Mouse (Mus musculus) bone marrow, adult 2 months (tissue): Measurements from ENCODE around the gene Sar1a. TPM values are rescaled to one million over a fixed set of nuclear protein-coding genes. Genes with fewer than 3 reads are reported as not detected.

Experiments
- H3K27ac ChIP-seq: fragments of 200-500 bp; 2 replicates; pipeline ENCODE4 v1.5.1; 2012; ENCODE audit warnings: low read depth, mild to moderate bottlenecking, control low read depth, inconsistent platforms, low read length; ENCODE audit not compliant: control insufficient read depth, poor library complexity, insufficient read depth
- H3K4me1 ChIP-seq: fragments of 200-500 bp; 2 replicates; pipeline ENCODE4 v1.6.1; 2011; ENCODE audit warnings: low read length; ENCODE audit not compliant: control insufficient read depth, insufficient read depth
- H3K4me3 ChIP-seq: fragments of 200-500 bp; replicated peaks from 2 replicates; pipeline ENCODE3; 2011; ENCODE audit warnings: mild to moderate bottlenecking, low read depth, low read length, control low read depth; ENCODE audit not compliant: control insufficient read depth
- CTCF ChIP-seq: fragments of 200-500 bp; IDR thresholded peaks from 2 replicates; pipeline ENCODE4 v1.5.1; 2011; ENCODE audit warnings: low read length, control low read depth; ENCODE audit not compliant: control insufficient read depth, insufficient read depth
- POLR2A ChIP-seq: fragments of 200-500 bp; IDR thresholded peaks from 2 replicates; pipeline ENCODE4 v1.6.1; 2011; ENCODE audit warnings: low read depth, mild to moderate bottlenecking, control low read depth, low read length, borderline replicate concordance; ENCODE audit not compliant: control insufficient read depth
- WGBS: fragments of 180-500 bp; shearing (Covaris S2); methylation state at CpG from one replicate; pipeline ENCODE4 v1.1.7; 2018; 5-methylcytosine and 5-hydroxymethylcytosine counted together
- polyA plus RNA-seq: library from polyadenylated mRNA; stranded (reverse); fragments of >200 nt; gene quantifications from 2 replicates; pipeline ENCODE4 v1.2.4, GENCODE M21; 2011; ENCODE audit warnings: low replicate concordance; ENCODE audit not compliant: missing spikeins, insufficient read depth, insufficient read length

The Sar1a gene
- polyA plus RNA-seq, 1 experiment: 68.8 TPM

DNA sequence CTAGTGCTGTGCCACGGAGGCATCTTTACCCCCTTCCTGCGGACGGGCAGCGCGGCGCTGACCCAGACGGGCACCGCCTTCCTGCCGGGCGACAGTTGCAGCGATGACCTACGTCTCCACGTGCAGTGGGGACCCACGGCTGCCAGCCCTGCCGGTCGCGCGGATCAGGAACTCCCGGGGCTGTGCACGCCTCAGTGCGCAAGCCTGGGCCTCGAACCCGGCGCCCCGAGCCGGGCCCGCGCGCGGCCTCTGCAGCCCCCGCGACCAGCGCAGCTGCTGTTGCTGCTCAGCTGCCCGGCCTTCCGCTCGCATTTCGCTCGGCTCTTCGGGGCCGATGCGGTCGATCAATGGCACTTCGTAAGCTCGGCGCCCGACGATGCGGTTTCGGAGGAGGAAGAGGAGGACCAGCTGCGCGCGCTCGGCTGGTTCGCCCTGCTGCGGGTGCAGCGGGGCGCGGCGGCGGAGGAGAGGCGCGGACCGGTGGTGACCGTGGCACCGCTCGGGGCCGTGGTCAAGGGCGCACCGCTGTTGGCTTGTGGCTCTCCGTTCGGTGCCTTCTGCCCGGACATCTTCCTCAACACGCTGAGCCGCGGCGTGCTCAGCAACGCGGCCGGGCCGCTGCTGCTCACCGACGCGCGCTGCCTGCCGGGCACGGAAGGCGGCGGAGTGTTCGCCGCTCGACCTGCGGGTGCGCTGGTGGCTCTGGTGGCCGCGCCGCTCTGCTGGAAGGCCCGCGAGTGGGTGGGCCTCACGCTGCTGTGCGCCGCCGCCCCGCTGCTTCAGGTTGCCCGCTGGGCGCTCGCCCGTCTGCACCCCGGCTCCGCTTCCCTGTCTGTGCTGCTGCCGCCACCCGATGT, 15.8 kb downstream of the Sar1a start:
- H3K4me3 ChIP-seq: peak overlapping the region; percentile 76
- TF ChIP-seq POLR2A (no peak), CTCF (no peak)
- H3K27ac ChIP-seq: peak overlapping the region; percentile 35
- WGBS: 1% methylated on average over 109 of the region's 111 CpGs
- no peaks in the 10 kb centered on the region; the same call in 1 of the 2 replicates for H3K4me1 ChIP-seq

DNA sequence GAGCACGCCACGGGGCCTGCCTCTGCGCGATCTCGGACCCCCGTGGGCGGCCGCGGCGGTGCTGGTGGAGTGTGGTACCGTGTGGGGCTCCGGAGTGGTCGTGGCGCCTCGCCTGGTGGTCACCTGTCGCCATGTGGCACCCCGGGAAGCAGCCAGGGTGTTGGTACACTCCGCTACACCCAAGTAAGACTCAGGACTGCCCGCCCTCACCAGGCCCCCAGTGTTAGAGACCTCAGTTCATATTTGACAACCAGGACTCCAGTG, 16.4 kb downstream of the Sar1a start:
- Histone ChIP-seq H3K4me1 (no peaks in the 10 kb centered on the region; the same call in 1 of the 2 replicates), H3K27ac (no peak overlapping the region; the same call in 1 of the 2 replicates), H3K4me3 (peak overlapping the region; percentile 76)
- TF ChIP-seq CTCF (no peak), POLR2A (no peak)
- WGBS: 11% methylated on average over 19 of the region's 19 CpGs

- Histone ChIP-seq H3K27ac (no peak overlapping the region), H3K4me3 (no peak overlapping the region)
These were observed 16.9 kb downstream of the Sar1a start for GRCm38 (mm10) chr10:61697028-61697427.

DNA sequence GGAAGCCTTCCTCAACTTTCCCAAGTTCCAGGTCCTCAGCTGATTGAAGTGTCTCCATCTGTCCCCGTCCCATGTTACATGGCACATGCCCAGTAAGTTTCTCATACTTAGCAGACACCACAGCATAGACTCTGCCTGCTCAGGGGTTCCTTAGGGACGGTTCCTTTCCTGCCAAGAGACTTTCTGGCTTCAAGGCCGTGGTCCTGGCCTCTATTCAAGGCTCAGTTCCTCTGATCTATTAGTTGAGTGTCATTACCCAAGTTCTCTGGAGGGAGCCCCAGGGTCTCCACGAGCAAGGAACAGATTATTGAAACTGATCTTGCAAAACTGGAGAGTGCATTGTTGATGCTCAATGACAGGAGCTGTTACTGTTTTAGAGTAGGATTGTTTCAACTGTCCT, 24.6 kb downstream of the Sar1a start:
- WGBS: 76% methylated on average over 4 of the region's 4 CpGs
- H3K27ac ChIP-seq: no peak overlapping the region
- no peak for TF ChIP-seq POLR2A
- TF ChIP-seq CTCF: no peak
- H3K4me1 ChIP-seq: no peaks in the 10 kb centered on the region; the same call in 1 of the 2 replicates
- no peak overlapping the region for H3K4me3 ChIP-seq

More at GRCm38 (mm10) chr10:61697028-61697427, 16.9 kb downstream of the Sar1a start:
- no peaks in the 10 kb centered on the region; the same call in none of the 2 replicates for H3K4me1 ChIP-seq
- WGBS: 83% methylated on average over 2 of the region's 2 CpGs
- no peak for TF ChIP-seq POLR2A
- TF ChIP-seq CTCF: no peak

DNA sequence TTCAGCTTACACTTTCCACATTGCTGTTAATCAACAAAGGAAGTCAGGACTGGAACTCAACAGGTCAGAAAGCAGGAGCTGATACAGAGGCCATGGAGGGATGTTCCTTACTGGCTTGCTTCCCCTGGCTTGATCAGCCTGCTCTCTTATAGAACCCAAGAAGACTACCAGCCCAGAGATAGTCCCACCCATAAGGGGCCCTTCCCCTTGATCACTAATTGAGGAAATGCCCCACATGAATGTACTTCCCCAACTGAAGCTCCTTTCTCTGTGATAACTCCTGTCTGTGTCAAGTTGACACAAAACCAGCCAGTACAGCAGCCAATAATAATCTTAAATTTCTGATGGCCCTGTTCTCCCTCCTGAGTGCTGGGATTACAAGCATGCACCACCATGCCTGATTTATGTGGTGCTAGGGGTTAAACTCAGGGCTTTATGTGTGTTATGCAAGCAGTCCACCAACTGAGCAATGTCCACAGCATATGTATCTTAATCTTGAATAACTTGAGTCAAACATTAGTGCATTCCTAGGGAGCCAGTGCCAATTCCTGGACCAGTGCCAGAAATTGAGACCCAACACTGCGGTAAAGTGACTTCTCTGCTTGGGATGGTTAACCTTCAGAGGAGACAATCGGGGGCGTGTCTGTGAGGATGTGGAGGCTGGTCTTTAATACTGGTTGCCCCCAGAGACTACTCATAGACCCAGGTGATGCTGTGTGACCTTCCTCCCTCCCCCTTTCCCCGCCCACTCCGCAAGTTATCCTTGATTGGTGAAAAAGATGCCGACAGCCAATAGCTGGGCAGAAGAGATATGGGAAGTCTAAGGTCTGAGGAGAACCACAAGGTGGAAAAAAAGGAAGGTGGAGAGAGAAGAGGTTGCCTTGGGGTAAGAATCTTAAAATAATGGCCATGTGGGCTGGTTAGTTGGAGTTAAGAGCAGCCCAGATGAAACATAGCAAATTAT, 26.6 kb downstream of the Sar1a start:
- H3K4me1 ChIP-seq: no peaks in the 10 kb centered on the region; the same call in 1 of the 2 replicates
- TF ChIP-seq CTCF (no peak), POLR2A (no peak)
- no peak overlapping the region for H3K4me3 ChIP-seq
- WGBS: 73% methylated on average over 6 of the region's 6 CpGs
- H3K27ac ChIP-seq: no peak overlapping the region

DNA sequence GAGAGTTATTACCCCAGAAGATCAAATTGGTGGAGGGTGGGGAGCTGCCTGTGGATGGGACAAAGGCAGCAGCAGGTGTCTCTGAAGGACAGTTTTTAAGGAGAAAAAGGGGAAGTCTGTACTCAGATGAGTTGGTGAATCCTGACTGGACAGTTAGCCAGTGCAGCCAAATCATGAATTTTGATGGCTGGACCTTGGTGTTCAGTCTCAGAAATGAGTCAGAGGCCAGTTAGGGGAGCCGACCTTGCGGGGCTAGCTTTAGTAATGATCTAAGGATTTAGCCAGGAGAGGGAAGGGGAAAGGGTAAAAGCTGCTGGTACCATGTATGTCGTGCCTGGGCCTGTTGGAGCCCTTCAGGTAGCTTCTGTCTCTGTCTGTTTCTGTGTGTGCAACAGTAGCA, 33.5 kb downstream of the Sar1a start:
- H3K4me3 ChIP-seq: no peak overlapping the region
- no peak overlapping the region for H3K27ac ChIP-seq
- TF ChIP-seq CTCF (no peak), POLR2A (no peak)
- H3K4me1 ChIP-seq: peaks cover 3% of the 10 kb centered on the region; the same call in 1 of the 2 replicates
- 85% methylated on average over 3 of the region's 3 CpGs for WGBS

DNA sequence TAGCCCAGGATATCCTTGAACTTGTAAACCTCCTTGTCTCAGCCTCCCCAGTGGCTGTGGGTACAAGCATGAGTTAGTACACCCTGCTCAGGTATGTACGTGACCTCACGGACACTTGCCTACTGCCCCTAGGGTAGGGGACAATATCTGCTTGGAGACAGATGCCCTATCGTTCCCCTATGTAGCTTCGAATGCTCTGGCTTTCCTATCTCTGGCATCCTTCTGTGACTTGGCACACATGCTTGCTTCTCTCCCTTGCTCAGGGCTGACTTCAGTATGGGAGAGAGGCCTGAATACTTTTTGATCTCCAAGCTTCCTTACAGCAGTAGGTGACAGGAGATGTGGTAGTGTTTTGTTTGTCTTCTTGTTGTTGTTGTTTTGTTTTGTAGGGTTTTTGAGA, 34.0 kb downstream of the Sar1a start:
- 70% methylated on average over 4 of the region's 4 CpGs for WGBS
- TF ChIP-seq CTCF (no peak), POLR2A (no peak)
- H3K4me3 ChIP-seq: no peak overlapping the region
- no peak overlapping the region for H3K27ac ChIP-seq
- peaks cover 3% of the 10 kb centered on the region; the same call in 1 of the 2 replicates for H3K4me1 ChIP-seq

DNA sequence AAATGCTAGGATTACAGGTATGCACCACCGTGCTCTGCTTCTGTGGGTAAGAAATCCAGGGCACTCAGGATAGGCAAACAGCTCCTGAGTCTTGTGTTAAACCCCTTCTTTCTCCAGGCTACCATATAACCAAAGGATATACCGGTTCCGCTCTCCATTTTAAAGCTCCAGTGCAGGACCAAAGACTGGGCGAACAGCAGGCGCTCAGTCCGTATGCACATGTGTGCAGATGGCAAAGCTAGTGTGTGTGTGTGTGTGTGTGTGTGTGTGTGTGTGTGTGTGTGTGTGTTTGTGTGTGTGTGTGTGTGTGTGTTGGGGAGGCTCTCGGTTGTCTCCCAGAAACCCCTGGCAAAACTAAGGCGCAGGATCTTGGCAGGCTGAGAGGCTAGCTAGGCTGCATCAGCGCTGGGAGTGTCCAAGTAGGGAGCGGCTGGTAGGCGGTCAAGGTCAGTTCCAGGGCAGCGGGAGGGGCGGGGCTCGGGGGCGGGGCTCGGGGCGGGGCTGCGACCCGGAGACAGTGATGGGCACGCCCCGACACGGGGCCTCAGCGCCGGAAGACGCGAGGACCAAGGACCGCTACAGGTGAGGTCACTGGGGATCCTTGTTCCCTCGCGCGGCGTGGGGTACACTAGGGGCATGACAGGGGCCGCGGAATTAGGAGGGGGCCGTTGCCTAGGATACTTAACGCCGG, 34.8 kb downstream of the Sar1a start, which contains the start of gene Aifm2:
Gene Aifm2, plus strand, starts transcription at position 493 of the 691 bp plus-strand sequence.
- 15% methylated on average over 35 of the region's 36 CpGs for WGBS
- H3K27ac ChIP-seq: no peak within 1 kb of the TSS
- H3K4me1 ChIP-seq: peaks cover 3% of the 10 kb centered on the region; the same call in 1 of the 2 replicates
- peak within 1 kb of the TSS; percentile 69 for H3K4me3 ChIP-seq
- TF ChIP-seq CTCF (no peak), POLR2A (no peak)
